Mouse (Mus musculus): ENCODE data around the gene Gm21704.
"Not testable (repeated sequence)": the region's sequence is repeated elsewhere in the genome, so short reads cannot be mapped to it uniquely, and the experiment has no call there.

DNA sequence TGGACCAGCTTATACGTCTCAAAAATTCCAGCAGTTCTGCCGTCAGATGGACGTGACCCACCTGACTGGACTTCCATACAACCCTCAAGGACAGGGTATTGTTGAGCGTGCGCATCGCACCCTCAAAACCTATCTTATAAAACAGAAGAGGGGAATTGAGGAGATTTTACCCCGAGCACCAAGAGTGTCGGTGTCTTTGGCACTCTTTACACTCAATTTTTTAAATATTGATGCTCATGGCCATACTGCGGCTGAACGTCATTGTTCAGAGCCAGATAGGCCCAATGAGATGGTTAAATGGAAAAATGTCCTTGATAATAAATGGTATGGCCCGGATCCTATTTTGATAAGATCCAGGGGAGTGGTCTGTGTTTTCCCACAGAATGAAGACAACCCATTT is 69.3 kb downstream of the Gm21704 start:
- TF ChIP-seq CTCF, EP300 (IDR thresholded peaks at IDR 0.05; ENCODE audit: low read depth): not testable (repeated sequence)
